Mouse (Mus musculus) hindbrain, embryonic 11.5 days (tissue): ENCODE measurements around the gene Chchd1. TPM values are rescaled to one million over a fixed set of nuclear protein-coding genes. Genes with fewer than 3 reads are reported as not detected.

Experiments
- ATAC-seq: fragments of 200-750 bp; cut with Nextera tagmentation; 2 replicates; pipeline ENCODE4 v1.8.0; 2017; ENCODE audit warnings: mild to moderate bottlenecking, moderate TSS enrichment, moderate library complexity; ENCODE audit not compliant: low FRiP score
- DNase-seq: peaks from one replicate; pipeline ENCODE4 v3.0.0-alpha.2; 2015; ENCODE audit warnings: low spot score
- H3K27ac ChIP-seq: fragments of 300-500 bp; sonication (generic); 2 replicates; pipeline ENCODE4 v1.5.1; 2014; ENCODE audit warnings: mild to moderate bottlenecking, low read depth, low read length
- H3K27me3 ChIP-seq: fragments of 300-500 bp; sonication (generic); 2 replicates; pipeline ENCODE4 v1.6.1; 2014; ENCODE audit warnings: mild to moderate bottlenecking, low read length, moderate library complexity, mixed read lengths; ENCODE audit not compliant: control insufficient read depth, insufficient read depth
- H3K36me3 ChIP-seq: fragments of 300-500 bp; sonication (generic); 2 replicates; pipeline ENCODE4 v1.6.1; 2014; ENCODE audit warnings: mild to moderate bottlenecking, low read length, moderate library complexity, mixed read lengths; ENCODE audit not compliant: control insufficient read depth, insufficient read depth
- H3K4me1 ChIP-seq: fragments of 300-500 bp; sonication (generic); replicated peaks from 2 replicates; pipeline ENCODE4 v1.6.1; 2014; ENCODE audit warnings: low read length, mixed read lengths; ENCODE audit not compliant: control insufficient read depth, insufficient read depth
- H3K4me2 ChIP-seq: fragments of 300-500 bp; sonication (generic); replicated peaks from 2 replicates; pipeline ENCODE4 v1.6.1; 2014; ENCODE audit warnings: mild to moderate bottlenecking, low read depth, low read length
- H3K4me3 ChIP-seq: fragments of 300-500 bp; sonication (generic); 2 replicates; pipeline ENCODE4 v1.5.1; 2014; ENCODE audit warnings: low read depth, low read length
- H3K9ac ChIP-seq: fragments of 300-500 bp; sonication (generic); 2 replicates; pipeline ENCODE4 v1.6.1; 2014; ENCODE audit warnings: low read depth, low read length
- H3K9me3 ChIP-seq: fragments of 300-500 bp; sonication (generic); 2 replicates; pipeline ENCODE4 v1.6.1; 2016; ENCODE audit warnings: low read length; ENCODE audit not compliant: control insufficient read depth
- WGBS: fragments of 180-500 bp; shearing (Covaris S2); extraction: QIAGEN DNeasy Blood & Tissue Kit; methylation state at CpG from one replicate; pipeline ENCODE4 v1.1.7; 2014; 5-methylcytosine and 5-hydroxymethylcytosine counted together
- polyA plus RNA-seq: library from polyadenylated mRNA; unstranded; fragments of >200 nt; fragmentation: Nextera tagmentation; extraction: Ambion mirVana; gene quantifications from 2 replicates; pipeline ENCODE4 v1.2.1, GENCODE M21; 2014

Gene Chchd1
- polyA plus RNA-seq, 1 experiment from 2014 or later, result 223 TPM

DNA sequence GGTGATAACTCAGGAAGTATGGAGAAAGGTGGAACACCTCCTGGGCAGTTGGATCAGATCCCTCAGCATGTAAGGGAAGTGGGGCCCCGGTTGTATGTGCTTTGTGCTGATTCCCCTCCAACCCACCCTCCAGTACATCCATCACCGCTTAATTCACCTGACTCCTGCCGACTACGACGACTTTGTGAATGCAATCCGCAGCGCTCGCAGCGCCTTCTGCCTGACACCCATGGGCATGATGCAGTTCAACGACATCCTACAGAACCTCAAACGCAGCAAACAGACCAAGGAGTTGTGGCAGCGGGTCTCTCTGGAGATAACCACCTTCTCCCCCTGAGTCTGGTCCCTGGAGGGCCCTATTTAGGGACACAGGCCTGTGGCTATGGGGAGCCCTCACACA is 20.2 kb downstream of the Chchd1 start:
- 95% methylated on average over 12 of the region's 12 CpGs for WGBS
- Histone ChIP-seq H3K27ac (no peak overlapping the region), H3K9ac (no peak overlapping the region), H3K4me3 (no peak overlapping the region), H3K4me2 (no peak overlapping the region), H3K9me3 (no peaks in the 10 kb centered on the region), H3K36me3 (peaks cover 17% of the 10 kb centered on the region), H3K4me1 (no peaks in the 10 kb centered on the region), H3K27me3 (no peaks in the 10 kb centered on the region)
- DNase-seq, result no peak
- ATAC-seq, result no peak

DNA sequence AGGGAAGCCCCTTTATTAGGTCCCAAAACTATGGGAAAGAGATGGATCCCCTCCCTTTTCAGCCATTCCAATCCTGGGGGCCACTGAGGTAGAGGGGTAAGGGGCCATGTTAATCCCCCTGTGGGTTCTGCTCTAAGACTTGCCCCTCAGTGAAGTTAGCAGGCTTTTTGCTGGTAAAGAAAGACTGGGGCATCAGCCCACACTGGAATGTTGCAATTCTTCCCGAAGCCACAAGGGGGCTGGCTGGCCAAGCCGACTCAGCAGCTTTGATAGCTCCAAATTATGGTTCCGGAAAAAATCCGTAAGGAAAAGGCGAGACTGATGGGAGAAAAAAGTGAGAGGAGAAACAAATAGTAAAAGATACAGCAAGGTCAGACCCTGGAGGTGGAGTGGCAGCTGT is 21.2 kb downstream of the Chchd1 start:
- H3K36me3 ChIP-seq, result peaks cover 11% of the 10 kb centered on the region
- whole genome bisulfite sequencing, result 36% methylated on average over 5 of the region's 5 CpGs

DNA sequence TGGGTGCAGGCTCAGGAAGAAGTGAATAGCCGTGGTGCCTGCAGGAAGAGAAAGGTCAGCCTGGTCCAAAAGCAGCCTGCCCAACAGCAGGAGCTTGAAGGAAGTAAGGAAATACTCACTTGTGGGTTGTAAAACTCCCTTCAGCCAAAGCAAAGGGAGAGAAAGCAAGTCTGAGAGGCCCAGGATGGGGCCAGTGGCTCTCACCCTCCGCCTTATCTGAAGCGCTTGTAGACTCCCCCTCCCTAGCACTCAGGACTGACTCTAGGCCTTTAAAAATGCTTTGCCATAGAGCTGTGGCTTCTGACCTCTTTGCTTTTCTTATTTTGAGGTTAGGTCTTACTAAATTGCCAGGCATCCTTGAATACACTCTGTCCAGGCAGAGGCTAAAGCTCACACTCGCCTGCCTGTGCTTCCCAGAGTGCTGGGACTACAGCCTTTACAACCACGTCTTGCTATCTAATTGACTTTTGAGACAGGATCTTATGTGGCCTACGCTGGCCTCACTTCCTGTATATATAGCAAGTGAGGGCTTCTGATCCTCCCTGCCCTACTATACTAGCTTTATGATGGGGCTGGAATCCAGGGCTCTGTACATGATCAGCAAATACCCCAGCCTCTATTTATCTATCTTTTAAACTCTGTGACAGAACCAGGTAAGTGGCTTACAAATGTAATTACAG is 23.0 kb downstream of the Chchd1 start:
- Histone ChIP-seq H3K4me1 (no peaks in the 10 kb centered on the region), H3K4me2 (no peak overlapping the region), H3K27me3 (no peaks in the 10 kb centered on the region), H3K4me3 (no peak overlapping the region), H3K36me3 (peaks cover 7% of the 10 kb centered on the region; the same call in 1 of the 2 replicates), H3K9me3 (no peaks in the 10 kb centered on the region), H3K27ac (no peak overlapping the region), H3K9ac (no peak overlapping the region)
- no peak for ATAC-seq
- no peak for DNase-seq
- WGBS, result 84% methylated on average over 6 of the region's 6 CpGs

More for the DNA sequence above, 21.2 kb downstream of the Chchd1 start:
- DNase-seq (peak; percentile 77), ATAC-seq (0 out of 2 replicates have a peak, but pooled peaks have one; percentile 7)
- Histone ChIP-seq H3K9ac (no peak overlapping the region), H3K9me3 (no peaks in the 10 kb centered on the region), H3K4me1 (no peaks in the 10 kb centered on the region), H3K4me2 (no peak overlapping the region), H3K4me3 (no peak overlapping the region), H3K27me3 (no peaks in the 10 kb centered on the region), H3K27ac (no peak overlapping the region)

DNA sequence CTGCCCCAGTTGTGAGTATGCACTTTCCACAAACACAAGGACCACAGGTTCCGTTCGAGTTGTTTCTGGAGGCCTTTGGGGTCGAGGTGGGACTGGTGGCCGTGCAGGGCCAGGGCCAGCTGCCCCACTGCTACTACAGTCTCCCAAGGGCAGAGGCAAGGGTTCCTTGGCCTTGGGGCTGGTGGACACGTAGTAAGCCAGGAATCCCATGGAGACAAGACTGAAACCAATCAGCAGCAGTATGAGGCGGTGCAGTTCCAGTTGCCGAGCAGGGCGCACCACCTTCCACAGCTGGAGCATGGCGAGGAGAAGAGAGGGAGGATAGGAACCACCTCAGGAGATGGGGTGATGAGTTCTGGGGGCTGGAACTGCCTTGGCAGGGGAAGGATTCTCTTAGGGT is 27.1 kb downstream of the Chchd1 start:
- DNase-seq (no peak), ATAC-seq (no peak)
- H3K27me3 ChIP-seq, result no peaks in the 10 kb centered on the region
- H3K4me1 ChIP-seq, result 0 out of 2 replicates have a peak, but pooled peaks cover 2% of the 10 kb centered on the region
- no peak overlapping the region for H3K27ac ChIP-seq
- peaks cover 7% of the 10 kb centered on the region; the same call in 1 of the 2 replicates for H3K36me3 ChIP-seq
- no peaks in the 10 kb centered on the region for H3K9me3 ChIP-seq
- H3K4me3 ChIP-seq, result no peak overlapping the region
- 90% methylated on average over 9 of the region's 9 CpGs for WGBS
- no peak overlapping the region for H3K9ac ChIP-seq
- no peak overlapping the region for H3K4me2 ChIP-seq

DNA sequence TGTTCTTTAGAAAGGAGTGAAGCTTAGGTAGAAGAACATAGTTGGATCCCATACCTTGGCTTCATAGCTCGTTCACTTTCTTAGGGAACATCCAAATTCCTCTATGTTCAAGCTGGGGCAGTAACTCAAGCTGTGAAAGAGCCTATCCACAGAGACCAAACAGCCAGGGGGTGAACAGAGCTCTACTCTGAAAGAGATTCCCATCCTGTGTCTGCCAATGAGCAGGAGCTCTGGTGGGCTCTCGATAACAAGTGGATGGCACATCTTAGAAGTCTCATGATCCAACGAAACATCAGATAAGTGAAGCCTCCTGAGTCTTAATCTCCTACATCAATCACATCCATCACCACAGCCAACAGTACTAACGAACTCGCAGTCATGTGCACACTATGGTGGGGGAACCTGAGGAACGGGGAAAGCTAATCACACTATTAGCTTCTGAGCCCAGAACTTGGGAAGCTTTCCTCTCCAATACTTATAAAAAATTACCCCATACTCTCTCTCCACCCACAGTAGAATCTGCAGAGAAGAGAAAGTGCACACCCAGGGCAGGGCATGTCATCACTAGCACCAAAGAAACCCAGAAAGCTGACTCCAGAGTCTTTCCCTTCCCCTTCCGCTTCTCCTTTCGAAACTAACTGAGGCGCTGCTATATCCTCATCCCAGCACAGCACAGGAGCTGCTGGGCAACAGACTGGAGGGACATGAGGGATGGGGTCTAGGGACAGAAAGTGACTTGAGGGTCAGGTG is 28.2 kb downstream of the Chchd1 start:
- no peak overlapping the region for H3K27ac ChIP-seq
- H3K4me3 ChIP-seq, result no peak overlapping the region
- 0 out of 2 replicates have a peak, but pooled peaks cover 2% of the 10 kb centered on the region for H3K4me1 ChIP-seq
- ATAC-seq (no peak), DNase-seq (no peak)
- H3K4me2 ChIP-seq, result no peak overlapping the region
- H3K9me3 ChIP-seq, result no peaks in the 10 kb centered on the region
- no peak overlapping the region for H3K9ac ChIP-seq
- 91% methylated on average over 9 of the region's 9 CpGs for WGBS
- H3K36me3 ChIP-seq, result peaks cover 2% of the 10 kb centered on the region
- no peaks in the 10 kb centered on the region for H3K27me3 ChIP-seq

DNA sequence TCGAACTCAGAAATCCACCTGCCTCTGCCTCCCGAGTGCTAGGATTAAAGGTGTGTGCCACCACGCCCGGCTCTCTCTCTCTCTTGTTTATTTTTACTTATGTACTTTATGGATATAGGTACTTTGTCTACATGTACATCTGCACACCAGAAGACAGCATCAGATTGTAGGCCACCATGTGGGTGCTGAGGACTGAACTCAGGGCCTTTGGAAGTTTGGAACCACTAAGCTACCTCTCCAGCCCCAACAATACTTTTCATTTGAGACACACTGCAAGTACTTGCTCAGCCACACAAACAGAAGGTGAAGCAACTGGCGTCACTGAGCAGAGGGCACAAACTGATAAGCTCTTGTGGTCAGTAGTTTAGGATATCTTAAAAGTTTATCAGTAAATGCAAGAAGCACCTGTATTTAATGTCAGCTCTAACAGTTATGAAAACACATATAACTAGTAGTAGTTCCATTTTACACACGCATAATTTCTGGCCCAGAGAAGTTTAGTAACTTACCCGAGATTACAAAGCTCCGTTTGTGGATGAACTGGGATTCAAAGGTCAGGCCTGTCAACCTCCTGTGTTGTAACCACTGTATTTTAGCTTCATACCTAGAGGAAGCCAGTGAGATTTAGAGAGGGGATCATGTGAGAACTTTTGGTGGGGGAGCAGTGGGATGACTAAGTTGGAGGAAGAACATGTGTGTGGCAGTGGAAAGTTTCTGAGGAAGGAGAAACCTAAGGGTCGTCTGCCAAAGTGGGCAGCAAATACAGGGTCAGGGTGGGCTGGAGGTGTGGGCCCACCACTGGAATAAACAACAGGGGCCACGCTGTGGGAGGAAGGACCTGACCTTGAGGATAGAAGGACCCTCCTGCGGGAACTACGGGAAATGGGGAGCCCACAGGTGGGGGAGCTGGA is 30.5 kb downstream of the Chchd1 start:
- WGBS, result 52% methylated on average over 12 of the region's 12 CpGs
- DNase-seq, result no peak
- H3K4me3 ChIP-seq, result peak overlapping the region; percentile 85
- ATAC-seq, result no peak
- 0 out of 2 replicates have a peak, but pooled peaks cover 2% of the 10 kb centered on the region for H3K4me1 ChIP-seq
- no peak overlapping the region for H3K27ac ChIP-seq
- no peaks in the 10 kb centered on the region for H3K9me3 ChIP-seq
- H3K9ac ChIP-seq, result peak overlapping the region; percentile 89
- H3K36me3 ChIP-seq, result peaks cover 2% of the 10 kb centered on the region
- peak overlapping the region; percentile 80 for H3K4me2 ChIP-seq
- no peaks in the 10 kb centered on the region for H3K27me3 ChIP-seq

DNA sequence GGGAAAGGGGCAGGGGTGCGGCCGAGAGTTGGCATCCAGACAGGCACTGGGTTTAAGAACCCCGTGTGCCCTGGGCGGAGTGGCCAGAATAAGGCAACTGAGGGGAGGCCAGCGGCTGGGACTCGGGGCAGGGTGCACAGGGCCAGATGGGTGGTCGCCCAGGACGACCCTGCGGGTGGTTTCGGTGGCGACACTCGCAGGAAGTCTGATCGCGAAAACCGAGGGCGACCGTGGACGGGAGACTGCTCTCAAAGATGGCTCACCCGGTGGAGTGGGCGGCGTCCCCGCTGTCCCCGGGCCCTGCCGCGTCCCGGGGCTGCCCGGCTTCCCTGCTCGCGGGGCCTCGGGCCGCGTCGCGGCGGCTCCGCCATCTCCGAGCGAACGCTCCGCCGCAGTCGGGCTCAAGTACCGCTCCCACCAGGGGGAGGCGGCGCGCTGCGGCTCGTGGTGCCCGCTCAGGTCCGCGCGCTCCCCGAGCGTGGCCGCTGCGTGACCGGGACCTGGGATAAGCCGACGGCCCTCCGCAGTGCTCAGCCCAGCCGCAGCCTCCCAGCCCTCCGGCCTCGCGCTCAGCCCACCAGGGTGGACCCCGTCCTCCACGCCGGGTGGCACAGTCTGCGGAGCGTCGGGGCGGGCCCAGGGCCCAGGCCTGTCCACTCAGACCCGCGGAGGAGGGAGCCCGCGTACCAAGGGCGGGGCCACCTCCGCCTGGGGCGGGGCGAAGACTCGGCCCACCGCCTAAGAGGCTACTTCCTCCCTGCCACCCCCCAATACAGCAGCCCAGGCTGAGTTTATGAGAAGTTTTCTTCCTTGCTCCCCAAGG is 31.4 kb downstream of the Chchd1 start, which contains the start of gene Ndst2:
Ndst2 (minus strand) TSS at position 611 of the 823 bp plus-strand sequence.
- WGBS, result under 1% methylated on average over 79 of the region's 81 CpGs
- peak within 1 kb of the TSS; percentile 80 for H3K4me2 ChIP-seq
- H3K27ac ChIP-seq, result peak within 1 kb of the TSS; percentile 84
- 0 out of 2 replicates have a peak, but pooled peaks cover 2% of the 10 kb centered on the region for H3K4me1 ChIP-seq
- peak; percentile 99 for ATAC-seq
- H3K9me3 ChIP-seq, result no peaks in the 10 kb centered on the region
- H3K4me3 ChIP-seq, result peak within 1 kb of the TSS; percentile 85
- DNase-seq, result peak; percentile 92
- peak within 1 kb of the TSS; percentile 89 for H3K9ac ChIP-seq
- H3K27me3 ChIP-seq, result no peaks in the 10 kb centered on the region
- H3K36me3 ChIP-seq, result no peaks in the 10 kb centered on the region; the same call in none of the 2 replicates
